8 mouse cellular contexts compared by ENCODE assay signal in the genomic region with DNA sequence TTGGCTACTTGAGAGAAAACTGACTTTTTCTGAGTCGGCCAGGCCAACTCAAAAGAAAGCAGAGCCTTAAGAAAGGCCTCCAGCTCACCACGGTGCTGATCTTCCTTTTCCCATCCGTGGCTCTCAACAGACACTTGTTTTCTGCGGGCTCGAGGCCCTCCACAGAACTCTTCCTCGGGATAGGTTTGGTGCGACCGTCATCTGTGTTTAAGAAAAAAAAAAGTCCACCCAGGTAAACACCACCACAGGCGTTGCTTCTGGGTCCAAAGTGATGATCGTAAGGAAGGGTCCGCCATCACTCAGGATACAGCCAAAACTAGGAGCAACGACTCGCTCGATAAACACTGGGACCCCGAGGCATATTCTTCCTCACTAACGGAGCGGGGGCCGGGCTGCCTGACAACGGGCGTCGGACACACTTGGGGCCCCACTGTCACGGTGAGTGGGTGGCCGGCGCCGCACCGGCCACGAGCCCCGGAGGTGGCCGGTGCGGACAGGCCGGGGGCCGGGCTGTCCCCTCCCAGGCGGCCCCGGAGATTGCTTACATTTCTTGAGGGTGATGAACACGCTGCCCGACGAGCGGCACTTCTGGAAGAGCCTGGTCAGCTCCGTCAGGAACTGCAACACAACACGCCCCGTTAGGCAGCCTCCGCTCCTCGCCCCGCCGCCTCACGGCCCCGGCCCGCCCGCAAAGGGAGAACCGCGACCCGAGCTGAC. TPM values are rescaled to one million over a fixed set of nuclear protein-coding genes. Genes with fewer than 3 reads are reported as not detected.
DNase-seq lines count a peak whose midpoint lies in the region; ATAC-seq lines count a peak whose summit lies in the region.

No protein-coding gene starts in this region.

- no peaks in the 10 kb centered on the region for H3K27me3 ChIP-seq in limb, embryonic 11.5 days (ENCODE audit: control insufficient read depth, insufficient read depth, low read length)
- H3K27me3 ChIP-seq in neural tube, embryonic 14.5 days (ENCODE audit: control insufficient read depth, insufficient read depth, low read length): no peaks in the 10 kb centered on the region

- peak overlapping the region; percentile 76 for H3K4me2 ChIP-seq in limb, embryonic 11.5 days (ENCODE audit: low read depth, severe bottlenecking)
- peak overlapping the region; percentile 86 for H3K4me2 ChIP-seq in neural tube, embryonic 14.5 days (ENCODE audit: low read depth, low read length)

- H3K36me3 ChIP-seq in limb, embryonic 11.5 days (ENCODE audit: control insufficient read depth, insufficient read depth, low read length): peaks cover 8% of the 10 kb centered on the region; the same call in 1 of the 2 replicates
- H3K36me3 ChIP-seq in neural tube, embryonic 14.5 days (ENCODE audit: control insufficient read depth, insufficient read depth, low read length): peaks cover 25% of the 10 kb centered on the region

- WGBS in limb, embryonic 11.5 days: 4% methylated on average over 38 of the region's 52 CpGs
- 4% methylated on average over 51 of the region's 52 CpGs for WGBS in neural tube, embryonic 14.5 days

- H3K27ac ChIP-seq in limb, embryonic 11.5 days (replicated peaks; ENCODE audit: low read depth, low read length): no peak overlapping the region
- H3K27ac ChIP-seq in neural tube, embryonic 14.5 days (ENCODE audit: low read depth, low read length): peak overlapping the region; percentile 84

- H3K4me3 ChIP-seq in limb, embryonic 11.5 days (ENCODE audit: low read depth, low read length): peak overlapping the region; percentile 90
- H3K4me3 ChIP-seq in neural tube, embryonic 14.5 days (ENCODE audit: low read depth, low read length): peak overlapping the region; percentile 91

- no peaks in the 10 kb centered on the region for H3K9me3 ChIP-seq in limb, embryonic 11.5 days (ENCODE audit: control insufficient read depth, low read length)
- no peaks in the 10 kb centered on the region for H3K9me3 ChIP-seq in neural tube, embryonic 14.5 days (ENCODE audit: control insufficient read depth, low read length)

- H3K4me1 ChIP-seq in limb, embryonic 11.5 days (ENCODE audit: control insufficient read depth, insufficient read depth, low read length): peaks cover 8% of the 10 kb centered on the region
- peaks cover 11% of the 10 kb centered on the region for H3K4me1 ChIP-seq in neural tube, embryonic 14.5 days (ENCODE audit: control insufficient read depth, insufficient read depth, low read length)

- no peak for DNase-seq in frontal cortex, postnatal 36 days (ENCODE audit: low spot score in 2 of 2)
- DNase-seq in thymus, postnatal 0 days (ENCODE audit: low spot score): peak; percentile 21
- DNase-seq in thymus, adult 18-20 months: no peak
- DNase-seq in limb, embryonic 11.5 days (ENCODE audit: low spot score): no peak
- no peak for DNase-seq in spleen, postnatal 10 days (ENCODE audit: low spot score in 2 of 2)
- DNase-seq in adrenal gland, postnatal 4 days (ENCODE audit: low spot score in 2 of 2): no peak

- ATAC-seq in frontal cortex, adult (ENCODE audit: low TSS enrichment): peak; percentile 28
- peak; percentile 56 for ATAC-seq in limb, embryonic 11.5 days (ENCODE audit: insufficient number of reproducible peaks, low FRiP score, low TSS enrichment, low read depth)
- no peak; the same call in none of the 2 replicates for ATAC-seq in neural tube, embryonic 14.5 days (ENCODE audit: low read depth)

- peak overlapping the region; percentile 83 for H3K9ac ChIP-seq in limb, embryonic 11.5 days (ENCODE audit: low read length)
- H3K9ac ChIP-seq in neural tube, embryonic 14.5 days (replicated peaks; ENCODE audit: low read depth, low read length): peak overlapping the region; percentile 81

RNA-seq across cellular contexts. Expression of a gene that starts 0.5 kb away (rescaled TPM):
- 372 and 403 TPM in 2 replicates for polyA plus RNA-seq in thymus, postnatal 0 days (2015; fragmentation: Nextera tagmentation; extraction: Ambion mirVana)
- 231 TPM in 2 replicates for polyA plus RNA-seq in limb, embryonic 11.5 days (2014; fragmentation: Nextera tagmentation; extraction: Ambion mirVana)
- polyA plus RNA-seq in neural tube, embryonic 14.5 days (2014; fragmentation: Nextera tagmentation; extraction: Ambion mirVana): 331 and 342 TPM in 2 replicates
- total RNA-seq in adrenal gland, postnatal 4 days (2021): 100 to 1,000 TPM; 143 to 152 TPM
